Mouse (Mus musculus): ENCODE data around the gene Cdk14.
"Not testable (repeated sequence)": the region's sequence is repeated elsewhere in the genome, so short reads cannot be mapped to it uniquely, and the experiment has no call there.

Gene Cdk14

GRCm38 (mm10) chr5:4962063-4962610 is 458.0 kb downstream of the Cdk14 start:
- DNase-seq: peak; percentile 86 to 94

GRCm38 (mm10) chr5:4961636-4962035 is 458.5 kb downstream of the Cdk14 start:
- DNase-seq: no peak

GRCm38 (mm10) chr5:4959446-4959845 is 460.7 kb downstream of the Cdk14 start:
- DNase-seq: peak in 1 of 2 experiments; percentile 6

- DNase-seq: peak in 1 of 2 experiments; percentile 10
Observed at GRCm38 (mm10) chr5:4955993-4956392, 464.1 kb downstream of the Cdk14 start.

- DNase-seq: no peak
Observed at GRCm38 (mm10) chr5:4955392-4955791, 464.7 kb downstream of the Cdk14 start.

- no peak for DNase-seq
Observed at GRCm38 (mm10) chr5:4949433-4949832, 470.7 kb downstream of the Cdk14 start.

- DNase-seq: peak; percentile 37 to 65
Observed at GRCm38 (mm10) chr5:4948090-4948954, 471.8 kb downstream of the Cdk14 start.

GRCm38 (mm10) chr5:4935131-4935530 is 485.0 kb downstream of the Cdk14 start:
- DNase-seq: no peak

GRCm38 (mm10) chr5:4934491-4934890 is 485.6 kb downstream of the Cdk14 start:
- no peak for DNase-seq

- no peak for DNase-seq
Observed at GRCm38 (mm10) chr5:4931539-4932143, 488.5 kb downstream of the Cdk14 start.

GRCm38 (mm10) chr5:4929628-4930027 is 490.5 kb downstream of the Cdk14 start:
- DNase-seq: no peak

- no peak for DNase-seq
Observed at GRCm38 (mm10) chr5:4924866-4925265, 495.2 kb downstream of the Cdk14 start.

- DNase-seq: peak; percentile 82 to 87
Observed at GRCm38 (mm10) chr5:4918376-4918775, 501.7 kb downstream of the Cdk14 start.

GRCm38 (mm10) chr5:4917743-4918142 is 502.4 kb downstream of the Cdk14 start:
- peak in 1 of 2 experiments; percentile 10 for DNase-seq

- no peak for DNase-seq
Observed at GRCm38 (mm10) chr5:4917274-4917673, 502.8 kb downstream of the Cdk14 start.

- DNase-seq: peak; percentile 64 to 77
Observed at GRCm38 (mm10) chr5:4916390-4917273, 503.5 kb downstream of the Cdk14 start.

- not testable (repeated sequence) for DNase-seq
Observed at GRCm38 (mm10) chr5:4904911-4905310, 515.2 kb downstream of the Cdk14 start.

GRCm38 (mm10) chr5:4898241-4898640 is 521.9 kb downstream of the Cdk14 start:
- no peak for DNase-seq

GRCm38 (mm10) chr5:4894988-4895387 is 525.1 kb downstream of the Cdk14 start:
- no peak for DNase-seq

- no peak for DNase-seq
Observed at GRCm38 (mm10) chr5:4893852-4894207, 526.3 kb downstream of the Cdk14 start.

- no peak for DNase-seq
Observed at GRCm38 (mm10) chr5:4893206-4893851, 526.8 kb downstream of the Cdk14 start.

- DNase-seq: no peak
Observed at GRCm38 (mm10) chr5:4892734-4893133, 527.4 kb downstream of the Cdk14 start.
